13 mouse cellular contexts compared by ENCODE assay signal in genomic region chr12:44925901-44926300, GRCm38 (mm10).
"Had no signal": no experiment of that assay in that cellular context is flagged by ENCODE, and none has a peak within 500 bp of the region (broad histone marks: within the 10 kb centered on the region; RNA-seq: fewer than 3 reads in every experiment).

No protein-coding gene starts in this region.

- H3K36me3 ChIP-seq: limb, embryonic 12.5 days; neural tube, embryonic 12.5 days had no signal

- H3K4me2 ChIP-seq: limb, embryonic 12.5 days; neural tube, embryonic 12.5 days had no signal

- H3K27me3 ChIP-seq: limb, embryonic 12.5 days; neural tube, embryonic 12.5 days had no signal

- H3K4me1 ChIP-seq: neural tube, embryonic 12.5 days had no signal

- H3K4me3 ChIP-seq: layer of hippocampus, adult 2 months; limb, embryonic 12.5 days; neural tube, embryonic 12.5 days had no signal

- DNase-seq: kidney, adult 8-10 months; kidney, postnatal 36 days; liver; lung, adult 18-20 months; midbrain, embryonic 14.5 days; thymus, adult 2 months; thymus, postnatal 25 days had no signal

- H3K9ac ChIP-seq: limb, embryonic 12.5 days; liver, embryonic 14.5 days; neural tube, embryonic 12.5 days had no signal

- H3K9me3 ChIP-seq: limb, embryonic 12.5 days; neural tube, embryonic 12.5 days had no signal

- H3K27ac ChIP-seq: kidney, postnatal 0 days; layer of hippocampus, adult 2 months; limb, embryonic 12.5 days; liver, embryonic 14.5 days; neural tube, embryonic 12.5 days; stomach, postnatal 0 days had no signal
